Mouse (Mus musculus) liver, adult 2 months (tissue): Measurements from ENCODE around the gene Smurf2.

Experiments
- CTCF ChIP-seq: fragments of 200-500 bp; IDR thresholded peaks from 2 replicates; pipeline ENCODE4 v1.5.1; 2011; ENCODE audit warnings: low read depth, low read length, control low read depth
- POLR2A ChIP-seq: fragments of 200-500 bp; IDR thresholded peaks from 2 replicates; pipeline ENCODE4 v1.6.1; 2011; ENCODE audit warnings: low read length, control low read depth; ENCODE audit not compliant: insufficient read depth; ENCODE audit errors: extremely low read depth

DNA sequence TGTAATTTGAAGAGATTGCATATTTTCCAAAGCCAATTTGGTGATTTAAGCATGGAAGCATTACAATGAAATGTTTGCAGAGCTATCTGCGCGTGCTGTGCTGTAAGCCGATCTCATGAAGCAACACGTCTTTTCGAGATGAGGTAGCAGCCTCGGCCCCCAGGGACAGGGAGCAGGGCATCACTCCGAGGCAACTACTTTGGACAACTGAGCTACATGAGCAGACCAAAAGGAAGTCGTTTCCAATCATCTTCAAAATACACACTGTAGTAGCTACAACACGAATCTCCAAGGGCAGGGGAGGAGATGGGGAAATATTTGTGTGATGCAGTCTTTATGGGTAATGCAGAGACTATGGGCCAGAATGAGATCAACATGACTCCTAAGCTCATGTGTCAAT lies 9.9 kb upstream of the Smurf2 start:
- TF ChIP-seq POLR2A (no peak), CTCF (no peak)
